Mouse (Mus musculus): ENCODE data around the gene Plk5. TPM values are rescaled to one million over a fixed set of nuclear protein-coding genes. Genes with fewer than 3 reads are reported as not detected.

Gene Plk5
- not detected in 2 replicates for total RNA-seq (2015; ENCODE audit: low replicate concordance)
- not detected in 2 replicates for total RNA-seq (2017; ENCODE audit: low replicate concordance)

DNA sequence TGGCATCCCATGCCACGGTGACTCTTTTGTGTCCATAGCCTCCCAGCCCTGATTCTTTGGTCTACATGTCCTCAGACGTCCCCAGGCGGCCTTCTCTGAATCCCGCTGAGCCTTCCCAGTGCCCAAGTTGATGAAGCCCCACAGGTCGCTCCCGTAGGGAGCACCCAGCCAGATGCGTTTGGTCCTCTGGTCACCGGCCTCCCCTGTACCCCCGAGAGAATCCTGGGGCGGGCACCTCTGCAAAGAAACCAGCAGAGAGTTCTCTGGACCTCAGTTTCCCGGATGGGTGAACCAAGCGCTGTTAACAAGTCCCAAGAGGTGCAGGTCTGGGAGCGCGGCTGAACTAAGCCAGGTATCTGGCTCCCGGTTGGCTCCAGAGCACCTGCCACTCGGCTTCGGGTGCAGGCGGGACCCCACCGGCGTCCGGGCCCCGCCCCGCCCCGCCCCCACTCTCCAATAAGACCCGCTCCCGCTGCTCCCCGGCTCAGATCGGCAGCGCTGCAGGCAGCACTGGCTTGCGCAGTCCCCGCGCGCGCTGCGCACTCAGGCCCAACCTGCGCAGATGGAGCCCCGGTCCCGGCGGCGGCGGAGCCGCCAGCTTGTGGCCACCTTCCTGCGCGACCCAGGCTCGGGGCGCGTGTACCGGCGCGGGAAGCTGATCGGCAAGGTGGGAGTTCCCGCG is at the start of gene Plk5:
Gene Plk5 (plus strand): TSS at position 459 of the 682 bp plus-strand sequence.
- no peak for ATAC-seq (replicated peaks; ENCODE audit: low FRiP score, poor library complexity, severe bottlenecking)

GRCm38 (mm10) chr10:80311560-80311959 is 44.7 kb upstream of the Plk5 start:
- no peak for ATAC-seq (replicated peaks; ENCODE audit: low FRiP score, poor library complexity, severe bottlenecking)

DNA sequence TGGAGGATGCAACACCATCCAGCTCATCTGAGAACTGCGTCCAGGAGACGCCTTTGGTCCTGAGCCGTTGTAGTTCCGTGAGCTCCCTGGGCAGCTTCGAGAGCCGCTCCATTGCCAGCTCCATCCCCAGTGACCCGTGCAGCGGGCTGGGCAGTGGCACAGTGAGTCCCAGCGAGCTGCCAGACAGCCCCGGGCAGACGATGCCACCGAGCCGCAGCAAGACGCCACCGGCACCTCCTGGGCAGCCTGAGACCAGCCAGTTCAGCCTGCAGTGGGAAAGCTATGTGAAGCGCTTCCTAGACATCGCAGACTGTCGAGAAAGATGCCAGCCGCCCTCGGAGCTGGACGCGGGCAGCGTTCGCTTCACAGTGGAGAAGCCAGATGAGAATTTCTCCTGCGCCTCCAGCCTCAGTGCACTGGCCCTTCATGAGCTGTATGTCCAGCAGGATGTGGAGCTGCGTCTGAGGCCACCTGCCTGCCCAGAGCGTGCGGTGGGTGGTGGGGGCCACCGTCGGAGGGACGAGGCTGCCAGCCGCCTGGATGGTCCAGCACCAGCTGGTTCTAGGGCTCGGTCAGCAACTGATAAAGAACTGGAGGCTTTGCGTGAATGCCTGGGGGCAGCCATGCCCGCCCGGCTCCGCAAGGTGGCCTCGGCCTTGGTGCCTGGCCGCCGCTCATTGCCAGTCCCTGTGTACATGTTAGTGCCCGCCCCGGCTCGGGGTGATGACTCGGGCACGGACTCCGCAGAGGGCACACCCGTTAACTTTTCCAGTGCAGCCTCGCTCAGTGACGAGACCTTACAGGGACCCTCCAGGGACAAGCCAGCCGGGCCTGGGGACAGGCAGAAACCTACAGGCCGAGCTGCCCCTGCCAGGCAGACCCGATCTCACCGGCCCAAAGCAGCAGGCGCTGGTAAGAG is 43.4 kb upstream of the Plk5 start:
- ATAC-seq (replicated peaks; ENCODE audit: low FRiP score, poor library complexity, severe bottlenecking): no peak

DNA sequence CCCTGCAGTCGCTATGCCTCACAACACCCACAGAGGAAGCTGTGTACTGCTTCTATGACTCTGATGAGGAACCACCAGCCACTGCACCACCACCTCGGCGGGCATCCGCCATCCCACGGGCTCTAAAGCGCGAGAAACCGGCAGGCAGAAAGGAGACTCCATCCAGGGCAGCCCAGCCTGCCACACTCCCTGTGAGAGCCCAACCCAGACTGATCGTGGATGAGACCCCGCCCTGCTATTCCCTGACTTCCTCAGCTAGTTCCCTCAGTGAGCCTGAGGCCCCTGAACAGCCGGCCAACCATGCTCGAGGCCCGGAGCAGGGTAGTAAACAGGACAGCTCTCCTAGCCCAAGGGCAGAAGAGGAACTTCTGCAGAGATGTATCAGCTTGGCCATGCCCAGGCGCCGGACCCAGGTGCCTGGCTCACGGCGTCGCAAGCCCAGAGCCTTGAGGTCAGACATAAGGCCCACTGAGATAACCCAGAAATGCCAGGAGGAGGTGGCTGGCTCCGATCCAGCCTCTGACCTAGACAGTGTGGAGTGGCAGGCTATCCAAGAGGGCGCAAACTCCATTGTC is 42.5 kb upstream of the Plk5 start:
- ATAC-seq (replicated peaks; ENCODE audit: low FRiP score, poor library complexity, severe bottlenecking): no peak

GRCm38 (mm10) chr10:80314494-80315001 is 41.7 kb upstream of the Plk5 start:
- ATAC-seq (replicated peaks; ENCODE audit: low FRiP score, poor library complexity, severe bottlenecking): no peak

DNA sequence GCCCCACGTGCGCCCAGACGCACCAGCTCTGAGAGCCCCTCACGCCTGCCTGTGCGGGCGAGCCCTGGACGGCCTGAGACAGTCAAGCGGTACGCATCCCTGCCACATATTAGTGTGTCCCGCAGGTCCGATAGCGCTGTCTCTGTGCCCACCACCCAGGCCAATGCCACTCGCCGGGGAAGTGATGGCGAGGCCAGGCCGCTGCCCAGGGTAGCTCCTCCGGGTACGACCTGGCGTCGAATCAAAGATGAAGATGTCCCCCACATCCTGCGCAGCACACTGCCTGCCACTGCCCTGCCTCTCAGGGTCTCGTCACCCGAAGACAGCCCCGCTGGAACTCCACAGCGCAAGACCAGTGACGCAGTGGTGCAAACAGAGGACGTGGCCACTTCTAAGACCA is 40.9 kb upstream of the Plk5 start:
- no peak for ATAC-seq (replicated peaks; ENCODE audit: low FRiP score, poor library complexity, severe bottlenecking)

DNA sequence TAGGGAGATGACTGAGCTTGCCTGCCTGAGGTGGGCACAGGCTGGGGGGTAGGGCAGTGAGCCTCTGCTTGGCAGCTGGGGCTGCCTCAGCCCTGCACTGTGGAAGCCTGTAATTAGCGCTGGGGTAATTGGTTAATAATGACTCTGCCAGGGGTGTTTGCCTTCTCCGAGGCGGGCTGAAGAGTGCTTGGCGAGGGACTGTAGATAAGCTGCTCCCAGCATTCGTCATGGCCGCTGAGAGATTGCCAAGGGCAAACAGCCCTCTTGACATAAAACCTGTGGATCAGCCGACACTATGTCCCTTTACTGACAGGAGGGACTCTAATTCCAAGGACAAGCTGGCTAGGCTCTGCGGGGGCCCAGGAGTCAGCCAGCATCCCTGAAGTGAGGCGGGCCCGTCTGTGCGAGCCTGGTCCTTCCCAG is 39.9 kb upstream of the Plk5 start:
- no peak for ATAC-seq (replicated peaks; ENCODE audit: low FRiP score, poor library complexity, severe bottlenecking)

DNA sequence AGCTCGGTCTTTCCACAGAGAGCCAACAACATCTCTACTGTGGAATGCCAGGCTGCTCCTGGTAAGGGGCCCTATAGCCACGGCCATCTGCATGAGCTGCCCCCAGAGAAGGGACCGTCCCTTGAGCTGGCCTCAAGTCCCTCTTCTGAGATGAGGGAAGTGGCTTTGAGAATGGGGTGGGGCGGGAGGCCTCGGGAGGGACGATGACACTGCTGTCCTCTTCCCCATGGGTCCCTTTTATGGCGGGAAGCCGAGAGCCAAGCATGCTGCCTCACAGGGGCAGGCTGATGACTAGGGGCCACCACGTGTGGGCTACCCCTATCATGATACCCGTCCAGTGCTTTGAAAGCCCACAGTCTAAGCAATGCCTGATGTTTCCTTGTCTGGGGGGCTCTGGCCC is 39.2 kb upstream of the Plk5 start:
- ATAC-seq (replicated peaks; ENCODE audit: low FRiP score, poor library complexity, severe bottlenecking): no peak

DNA sequence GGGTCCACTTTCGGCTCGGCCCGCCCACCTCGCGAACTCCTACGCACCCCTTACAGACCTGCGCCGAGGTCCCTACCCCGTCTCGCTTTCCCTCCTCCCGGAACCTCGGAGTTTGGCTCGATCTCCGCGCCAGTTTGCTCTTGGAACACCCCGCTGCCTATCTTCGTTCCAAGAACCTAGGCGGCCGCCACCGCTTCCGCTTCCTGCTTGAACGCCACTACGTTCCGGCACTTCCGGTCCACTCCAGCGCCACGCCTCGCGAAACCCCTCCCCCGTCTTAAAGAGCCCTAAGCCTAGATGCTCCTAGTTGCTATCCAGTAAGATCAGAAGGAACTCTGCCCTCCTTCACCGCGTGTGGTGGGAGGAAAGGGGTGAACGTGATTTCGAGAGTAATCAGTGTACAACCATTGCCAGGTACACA is 35.9 kb upstream of the Plk5 start, which contains the start of gene 2310011J03Rik:
Gene 2310011J03Rik (minus strand): TSS at position 198 of the 421 bp plus-strand sequence.
- ATAC-seq (replicated peaks; ENCODE audit: low FRiP score, poor library complexity, severe bottlenecking): peak; percentile 75

DNA sequence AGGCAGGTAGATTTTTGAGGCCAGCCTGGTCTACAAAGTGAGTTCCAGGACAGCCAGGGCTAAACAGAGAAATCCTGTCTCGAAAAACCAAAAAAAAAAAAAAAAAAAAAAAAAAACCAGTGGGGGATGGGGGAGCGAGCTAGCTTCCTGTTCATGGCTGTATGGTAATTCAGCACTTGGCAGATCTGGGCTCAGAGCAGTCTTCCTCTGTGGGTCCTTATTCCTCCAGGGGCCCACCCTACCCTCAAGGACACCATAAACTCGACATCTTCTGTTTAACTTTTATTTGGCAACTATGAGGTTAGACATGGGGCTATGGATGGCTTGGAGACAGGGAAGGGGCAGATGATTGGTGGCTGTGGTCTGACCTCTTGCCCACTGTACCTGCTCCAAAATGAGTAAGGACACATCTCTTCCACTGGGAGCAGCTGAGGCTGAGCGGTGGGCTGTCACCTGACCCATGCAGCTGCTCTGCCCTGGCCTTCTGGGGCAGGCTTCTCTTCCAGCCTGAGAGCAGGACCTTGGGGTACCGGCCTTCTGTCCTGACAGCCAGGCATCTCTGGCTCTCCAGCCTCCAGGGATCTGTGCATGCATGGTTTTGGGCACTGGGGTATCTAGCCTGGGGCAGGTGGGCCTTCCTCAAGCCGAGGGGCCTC is 35.1 kb upstream of the Plk5 start:
- no peak for ATAC-seq (replicated peaks; ENCODE audit: low FRiP score, poor library complexity, severe bottlenecking)

DNA sequence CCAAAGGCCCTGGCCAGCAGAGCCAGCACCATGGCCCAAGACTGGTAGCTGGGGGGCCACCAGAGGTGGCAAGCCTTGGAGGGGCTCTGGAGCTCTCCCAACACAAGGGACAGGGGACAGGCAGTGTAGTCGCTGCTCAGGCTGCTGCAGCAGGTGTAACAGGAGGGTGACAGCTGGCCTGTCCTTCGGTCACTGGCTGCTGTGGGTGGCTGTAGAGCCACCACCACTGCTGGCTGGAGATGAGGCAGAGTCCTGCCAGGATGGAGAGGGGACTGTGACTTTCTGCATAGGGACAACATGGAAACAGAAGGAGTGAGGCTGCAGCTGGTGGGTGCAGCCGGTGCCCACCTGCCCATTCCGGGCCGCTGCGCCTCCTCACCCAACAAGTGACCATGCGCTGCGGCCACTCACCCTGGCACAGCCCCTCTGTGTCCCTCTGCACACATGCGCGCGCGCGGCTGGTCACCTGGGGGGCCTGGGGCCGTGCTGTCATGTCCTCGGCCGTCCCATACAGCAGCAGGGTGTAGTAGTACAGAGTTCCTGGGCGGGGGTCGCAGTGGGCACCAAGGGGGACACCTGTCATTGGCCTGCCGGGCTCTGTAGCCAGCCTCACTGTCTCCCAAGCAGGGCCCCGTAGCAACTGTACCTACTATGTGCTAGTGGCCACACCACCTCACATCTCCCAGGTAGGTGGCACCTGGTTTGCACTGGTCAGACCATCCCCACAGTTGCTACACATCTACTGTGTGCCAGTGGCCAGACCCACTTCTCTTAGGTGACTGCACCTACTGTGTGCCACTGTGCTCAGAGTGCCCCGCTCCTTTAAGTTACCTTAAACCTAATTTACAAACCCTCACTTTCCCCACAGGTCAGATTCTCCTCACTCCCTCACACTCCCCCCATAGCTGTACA is 34.3 kb upstream of the Plk5 start:
- ATAC-seq (replicated peaks; ENCODE audit: low FRiP score, poor library complexity, severe bottlenecking): no peak

- no peak for ATAC-seq (replicated peaks; ENCODE audit: low FRiP score, poor library complexity, severe bottlenecking)
Measured at GRCm38 (mm10) chr10:80322811-80323211, 33.4 kb upstream of the Plk5 start.

- peak; percentile 60 for ATAC-seq (replicated peaks; ENCODE audit: low FRiP score, poor library complexity, severe bottlenecking)
Measured at GRCm38 (mm10) chr10:80323261-80324119, 32.8 kb upstream of the Plk5 start.

DNA sequence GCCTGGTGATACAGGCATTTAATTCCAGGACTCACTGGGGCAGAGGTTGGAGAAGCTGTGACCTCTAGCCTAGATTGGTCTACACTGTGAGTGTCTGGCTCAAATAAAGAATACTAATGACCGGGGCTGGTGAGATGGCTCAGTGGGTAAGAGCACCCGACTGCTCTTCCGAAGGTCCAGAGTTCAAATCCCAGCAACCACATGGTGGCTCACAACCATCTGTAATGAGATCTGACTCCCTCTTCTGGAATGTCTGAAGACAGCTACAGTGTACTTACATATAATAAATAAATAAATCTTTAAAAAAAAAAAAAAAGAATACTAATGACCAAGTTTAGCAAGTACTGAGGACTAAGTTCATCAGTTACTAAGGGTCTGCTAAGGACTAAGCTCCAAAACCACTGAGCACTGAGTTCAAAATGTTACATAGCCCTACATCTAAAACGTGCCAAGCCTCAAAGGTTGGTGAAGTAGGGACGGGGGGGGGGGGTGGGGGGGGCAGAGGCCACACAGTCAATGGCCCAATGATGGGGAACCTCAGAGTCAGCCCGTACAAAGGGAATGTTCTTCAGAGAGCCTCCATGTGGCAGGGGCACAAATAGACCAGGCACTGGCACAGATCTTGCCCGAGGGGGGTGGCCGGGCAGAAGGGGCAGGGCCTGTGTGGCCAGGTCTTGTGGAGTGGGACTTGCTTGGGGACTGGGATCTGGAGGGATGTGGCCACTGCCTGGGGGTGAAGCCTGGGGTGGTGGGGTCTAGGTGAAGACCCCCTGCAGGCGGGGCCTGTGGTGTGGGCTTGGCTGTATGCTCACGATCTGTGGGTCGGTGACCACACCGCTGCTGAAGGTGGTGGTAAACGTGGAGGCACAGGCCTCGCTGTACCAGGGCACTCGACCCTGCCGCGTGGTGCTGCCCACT is 31.9 kb upstream of the Plk5 start:
- ATAC-seq (replicated peaks; ENCODE audit: low FRiP score, poor library complexity, severe bottlenecking): no peak

- no peak for ATAC-seq (replicated peaks; ENCODE audit: low FRiP score, poor library complexity, severe bottlenecking)
Measured at GRCm38 (mm10) chr10:80325045-80325444, 31.2 kb upstream of the Plk5 start.

GRCm38 (mm10) chr10:80329273-80330081 is 26.8 kb upstream of the Plk5 start, which contains the start of the genes Pcsk4 and Reep6:
Gene Pcsk4 (minus strand): TSS chr10:80329498.
Gene Reep6 (plus strand): TSS chr10:80329953.
- ATAC-seq (replicated peaks; ENCODE audit: low FRiP score, poor library complexity, severe bottlenecking): peak; percentile 74
